Mouse (Mus musculus): ENCODE measurements around the gene Stk10. TPM values are rescaled to one million over a fixed set of nuclear protein-coding genes. Genes with fewer than 3 reads are reported as not detected.

Gene Stk10
- polyA plus RNA-seq, 1 experiment from 2014 or later: 3.5 TPM

DNA sequence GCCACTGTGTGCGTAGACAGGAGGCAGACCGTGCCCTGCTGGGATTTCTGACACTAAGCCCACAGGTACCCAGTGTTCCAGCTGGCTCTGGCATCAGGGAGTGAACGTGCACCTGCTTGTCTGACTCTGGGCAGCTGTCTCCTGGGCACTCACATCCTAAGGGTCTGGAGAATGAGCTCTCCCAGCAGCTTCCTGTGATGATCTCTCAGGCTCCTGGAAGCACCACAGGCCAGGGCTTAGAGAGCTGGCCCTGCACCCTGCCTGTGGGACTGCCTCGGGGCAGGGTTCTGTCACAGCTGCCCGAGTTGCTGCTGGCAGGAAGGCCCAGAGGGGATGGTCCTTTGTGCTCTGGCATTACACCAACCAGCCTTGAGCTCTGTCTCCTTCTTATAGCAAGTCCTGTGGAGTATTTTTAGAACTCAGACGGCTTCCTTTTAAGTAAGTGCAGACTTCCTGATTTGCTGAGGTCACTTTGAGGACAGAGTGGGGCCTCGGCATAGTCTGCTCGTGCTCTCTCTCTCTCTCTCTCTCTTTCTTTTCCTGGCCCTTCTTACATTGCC, 86.2 kb downstream of the Stk10 start:
- WGBS: 47% methylated on average over 8 of the region's 8 CpGs
- Histone ChIP-seq H3K9me3 (ENCODE audit: control insufficient read depth, low read length) (no peaks in the 10 kb centered on the region), H3K4me2 (replicated peaks; ENCODE audit: low read depth, low read length) (no peak overlapping the region), H3K9ac (ENCODE audit: low read depth, low read length) (peak overlapping the region; percentile 14; the same call in 1 of the 2 replicates), H3K4me1 (ENCODE audit: control insufficient read depth, insufficient read depth, low read length) (peaks cover 7% of the 10 kb centered on the region; the same call in 1 of the 2 replicates), H3K36me3 (ENCODE audit: control insufficient read depth, insufficient read depth, low read length) (no peaks in the 10 kb centered on the region), H3K27me3 (ENCODE audit: control insufficient read depth, insufficient read depth, low read length) (no peaks in the 10 kb centered on the region), H3K4me3 (ENCODE audit: low read length) (no peak overlapping the region), H3K27ac (ENCODE audit: low read depth, low read length) (peak overlapping the region; percentile 76)
- peak; percentile 48; the same call in 1 of the 2 replicates for ATAC-seq (ENCODE audit: low FRiP score, low TSS enrichment)

DNA sequence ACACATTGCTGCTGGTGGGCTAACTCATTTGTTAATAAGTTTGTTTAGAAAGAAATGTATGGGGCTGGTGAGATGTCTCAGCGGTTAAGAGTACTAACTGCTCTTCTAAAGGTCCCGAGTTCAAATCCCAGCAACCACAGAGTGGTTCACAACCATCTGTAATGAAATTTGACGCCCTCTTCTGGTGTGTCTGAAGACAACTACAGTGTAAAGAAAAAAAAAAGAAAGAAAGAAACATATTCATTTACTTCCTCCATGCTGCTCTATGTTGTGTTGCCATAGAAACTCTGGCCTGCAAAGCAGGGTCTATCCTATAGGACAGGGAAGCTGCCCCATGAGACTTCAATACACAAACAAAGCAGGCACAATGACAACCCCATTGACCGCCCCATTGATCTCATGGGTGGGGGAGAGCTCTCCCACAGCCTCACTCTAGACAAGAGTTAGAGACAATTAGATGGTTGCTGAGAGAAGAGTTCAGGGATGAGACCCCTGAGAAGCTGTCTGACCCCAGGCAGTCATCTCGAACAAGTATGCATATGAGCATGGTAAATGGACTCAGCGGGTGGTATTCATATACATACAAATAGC, 86.9 kb downstream of the Stk10 start:
- Histone ChIP-seq H3K4me3 (ENCODE audit: low read length) (no peak overlapping the region), H3K4me1 (ENCODE audit: control insufficient read depth, insufficient read depth, low read length) (peaks cover 7% of the 10 kb centered on the region; the same call in 1 of the 2 replicates), H3K36me3 (ENCODE audit: control insufficient read depth, insufficient read depth, low read length) (no peaks in the 10 kb centered on the region), H3K27ac (ENCODE audit: low read depth, low read length) (no peak overlapping the region), H3K9ac (ENCODE audit: low read depth, low read length) (no peak overlapping the region), H3K4me2 (replicated peaks; ENCODE audit: low read depth, low read length) (no peak overlapping the region), H3K27me3 (ENCODE audit: control insufficient read depth, insufficient read depth, low read length) (no peaks in the 10 kb centered on the region), H3K9me3 (ENCODE audit: control insufficient read depth, low read length) (no peaks in the 10 kb centered on the region)
- no peak for ATAC-seq (ENCODE audit: low FRiP score, low TSS enrichment)
- 87% methylated on average over 6 of the region's 6 CpGs for WGBS

DNA sequence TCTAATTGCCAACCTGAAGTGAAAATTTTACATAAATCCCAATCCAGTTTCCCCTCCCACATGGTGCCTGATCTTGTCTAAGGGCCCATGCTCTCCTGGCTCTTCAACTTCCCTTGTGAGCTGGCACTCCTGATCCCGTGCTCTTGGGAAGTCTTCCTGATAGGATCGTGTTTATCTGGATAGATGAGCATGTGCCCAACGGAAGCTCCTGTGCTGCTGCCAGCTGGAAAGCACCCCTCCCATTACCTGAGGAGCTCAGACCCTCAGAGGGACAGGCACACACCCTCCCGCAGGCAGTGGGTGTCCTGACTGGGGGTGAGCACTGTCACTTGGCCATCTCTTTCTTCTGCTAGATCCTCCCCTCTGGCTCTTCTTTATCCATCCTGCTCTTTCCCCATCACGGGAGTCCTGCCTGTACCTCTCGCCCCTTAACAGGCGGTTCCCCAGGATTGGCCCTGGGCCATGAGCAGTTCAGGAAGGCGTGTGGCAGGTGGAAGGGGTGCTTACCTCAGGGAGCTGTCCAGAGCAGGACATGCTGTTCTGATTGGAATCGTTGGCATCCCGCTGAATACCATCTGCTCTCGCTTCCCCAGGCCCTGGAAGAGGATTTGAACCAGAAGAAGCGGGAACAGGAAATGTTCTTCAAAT, 88.8 kb downstream of the Stk10 start:
- ATAC-seq (ENCODE audit: low FRiP score, low TSS enrichment): no peak
- 84% methylated on average over 12 of the region's 12 CpGs for WGBS
- Histone ChIP-seq H3K9ac (ENCODE audit: low read depth, low read length) (no peak overlapping the region), H3K9me3 (ENCODE audit: control insufficient read depth, low read length) (no peaks in the 10 kb centered on the region), H3K36me3 (ENCODE audit: control insufficient read depth, insufficient read depth, low read length) (no peaks in the 10 kb centered on the region), H3K27ac (ENCODE audit: low read depth, low read length) (no peak overlapping the region), H3K27me3 (ENCODE audit: control insufficient read depth, insufficient read depth, low read length) (no peaks in the 10 kb centered on the region), H3K4me3 (ENCODE audit: low read length) (no peak overlapping the region), H3K4me2 (replicated peaks; ENCODE audit: low read depth, low read length) (no peak overlapping the region), H3K4me1 (ENCODE audit: control insufficient read depth, insufficient read depth, low read length) (peaks cover 7% of the 10 kb centered on the region; the same call in 1 of the 2 replicates)

DNA sequence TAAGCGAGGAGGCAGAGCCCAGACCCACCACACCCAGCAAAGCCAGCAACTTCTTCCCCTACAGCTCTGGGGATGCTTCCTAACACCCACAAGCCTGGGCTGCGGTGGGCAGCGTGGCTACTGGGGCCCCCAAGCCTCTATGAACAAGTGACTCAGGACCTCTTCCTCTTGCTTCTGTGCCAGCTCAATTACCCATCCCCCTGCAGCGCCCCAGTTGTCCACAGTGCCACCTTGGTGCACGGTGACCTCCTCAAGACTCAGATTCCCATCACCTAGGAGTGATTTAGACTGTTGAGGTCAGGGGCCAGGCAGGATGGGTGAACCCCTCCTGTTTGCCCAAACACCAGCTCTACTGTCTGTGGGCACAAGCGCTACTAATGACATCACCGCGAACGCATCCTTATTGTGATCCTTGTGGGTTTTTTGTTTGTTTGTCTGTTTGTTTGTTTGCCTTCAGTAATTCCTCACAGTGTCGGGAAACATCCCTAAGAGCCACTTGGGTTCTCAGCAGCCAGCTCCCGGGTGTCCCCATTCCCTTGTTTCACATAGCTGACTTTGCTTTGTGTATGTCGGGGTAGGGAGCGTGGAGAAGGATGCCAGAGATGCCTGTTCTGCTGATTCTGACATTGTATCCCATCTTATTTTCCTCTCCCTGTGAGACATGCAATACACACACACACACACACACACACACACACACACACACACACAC, 89.5 kb downstream of the Stk10 start:
- H3K36me3 ChIP-seq (ENCODE audit: control insufficient read depth, insufficient read depth, low read length): no peaks in the 10 kb centered on the region
- 83% methylated on average over 13 of the region's 13 CpGs for WGBS
- no peak overlapping the region for H3K4me3 ChIP-seq (ENCODE audit: low read length)
- no peak overlapping the region for H3K4me2 ChIP-seq (replicated peaks; ENCODE audit: low read depth, low read length)
- H3K9me3 ChIP-seq (ENCODE audit: control insufficient read depth, low read length): no peaks in the 10 kb centered on the region
- no peak for ATAC-seq (ENCODE audit: low FRiP score, low TSS enrichment)
- no peaks in the 10 kb centered on the region for H3K27me3 ChIP-seq (ENCODE audit: control insufficient read depth, insufficient read depth, low read length)
- no peak overlapping the region for H3K9ac ChIP-seq (ENCODE audit: low read depth, low read length)
- H3K4me1 ChIP-seq (ENCODE audit: control insufficient read depth, insufficient read depth, low read length): peaks cover 7% of the 10 kb centered on the region; the same call in 1 of the 2 replicates
- H3K27ac ChIP-seq (ENCODE audit: low read depth, low read length): no peak overlapping the region

DNA sequence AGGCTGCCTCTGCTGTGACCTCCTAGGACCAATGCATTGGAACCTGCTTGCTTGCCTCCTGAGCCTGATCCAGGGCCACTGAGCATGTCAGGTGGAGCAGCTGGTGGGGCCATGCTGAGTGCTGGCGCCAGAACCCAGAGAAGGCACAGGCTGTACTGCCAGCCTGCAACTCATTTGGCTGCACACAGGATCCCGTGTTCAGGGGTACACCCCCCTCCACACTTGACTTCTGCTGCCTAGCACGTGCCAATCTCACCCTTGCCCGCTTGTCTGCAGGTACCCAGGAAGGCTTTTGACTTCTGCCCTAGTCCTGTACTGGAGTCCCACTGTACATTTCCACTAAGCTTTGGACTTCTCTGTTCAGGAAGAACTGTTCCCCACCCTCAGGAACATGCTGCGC, 90.1 kb downstream of the Stk10 start:
- no peak overlapping the region for H3K27ac ChIP-seq (ENCODE audit: low read depth, low read length)
- no peak overlapping the region for H3K4me3 ChIP-seq (ENCODE audit: low read length)
- H3K27me3 ChIP-seq (ENCODE audit: control insufficient read depth, insufficient read depth, low read length): no peaks in the 10 kb centered on the region
- no peak for ATAC-seq (ENCODE audit: low FRiP score, low TSS enrichment)
- no peak overlapping the region for H3K4me2 ChIP-seq (replicated peaks; ENCODE audit: low read depth, low read length)
- WGBS: 84% methylated on average over 5 of the region's 5 CpGs
- no peaks in the 10 kb centered on the region for H3K9me3 ChIP-seq (ENCODE audit: control insufficient read depth, low read length)
- H3K36me3 ChIP-seq (ENCODE audit: control insufficient read depth, insufficient read depth, low read length): no peaks in the 10 kb centered on the region
- peaks cover 7% of the 10 kb centered on the region; the same call in 1 of the 2 replicates for H3K4me1 ChIP-seq (ENCODE audit: control insufficient read depth, insufficient read depth, low read length)
- no peak overlapping the region for H3K9ac ChIP-seq (ENCODE audit: low read depth, low read length)

DNA sequence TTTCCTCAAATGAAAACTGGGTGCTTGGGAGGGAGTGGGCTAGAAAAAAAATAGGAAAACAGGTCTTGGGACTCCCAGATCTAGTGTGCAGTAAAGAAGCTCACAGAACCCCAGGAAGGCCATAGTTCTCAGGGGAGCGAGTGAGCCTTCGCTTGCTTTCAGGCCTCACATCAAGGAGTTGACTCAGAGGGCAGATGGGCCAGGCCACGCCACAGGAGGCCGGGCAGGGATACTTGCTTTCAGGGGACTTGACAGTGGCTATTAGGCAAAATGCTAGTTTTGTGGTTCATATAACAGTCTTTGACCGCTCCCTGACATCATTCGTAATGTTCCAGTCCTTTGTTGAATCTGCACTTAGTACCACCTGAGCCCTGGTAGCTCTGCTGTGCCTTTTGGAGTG, 90.8 kb downstream of the Stk10 start:
- no peak overlapping the region for H3K27ac ChIP-seq (ENCODE audit: low read depth, low read length)
- no peak overlapping the region for H3K4me2 ChIP-seq (replicated peaks; ENCODE audit: low read depth, low read length)
- 79% methylated on average over 6 of the region's 6 CpGs for WGBS
- peaks cover 6% of the 10 kb centered on the region; the same call in 1 of the 2 replicates for H3K4me1 ChIP-seq (ENCODE audit: control insufficient read depth, insufficient read depth, low read length)
- H3K9ac ChIP-seq (ENCODE audit: low read depth, low read length): no peak overlapping the region
- H3K27me3 ChIP-seq (ENCODE audit: control insufficient read depth, insufficient read depth, low read length): no peaks in the 10 kb centered on the region
- H3K9me3 ChIP-seq (ENCODE audit: control insufficient read depth, low read length): no peaks in the 10 kb centered on the region
- no peak for ATAC-seq (ENCODE audit: low FRiP score, low TSS enrichment)
- H3K36me3 ChIP-seq (ENCODE audit: control insufficient read depth, insufficient read depth, low read length): no peaks in the 10 kb centered on the region
- H3K4me3 ChIP-seq (ENCODE audit: low read length): no peak overlapping the region

DNA sequence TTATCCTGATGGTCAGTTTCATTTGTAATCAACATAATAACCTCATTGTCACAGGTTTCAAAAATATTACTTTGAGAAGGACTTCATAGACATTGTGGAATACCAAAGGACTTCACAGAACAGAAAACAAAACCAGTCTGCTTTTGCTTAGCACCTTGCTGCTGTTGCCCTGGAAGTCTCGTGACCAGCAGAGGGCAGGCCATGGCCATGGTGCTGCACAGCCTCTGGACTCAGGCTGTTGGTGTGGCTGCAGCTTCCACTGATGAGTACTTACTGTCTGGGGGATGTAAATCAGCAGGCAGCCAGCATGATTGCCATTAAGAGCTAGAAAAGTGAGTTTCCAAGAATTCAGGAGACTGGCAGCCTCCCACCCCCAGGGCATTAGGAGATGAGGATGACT, 92.6 kb downstream of the Stk10 start:
- no peaks in the 10 kb centered on the region for H3K4me1 ChIP-seq (ENCODE audit: control insufficient read depth, insufficient read depth, low read length)
- H3K9me3 ChIP-seq (ENCODE audit: control insufficient read depth, low read length): no peaks in the 10 kb centered on the region
- H3K4me2 ChIP-seq (replicated peaks; ENCODE audit: low read depth, low read length): no peak overlapping the region
- no peak overlapping the region for H3K27ac ChIP-seq (ENCODE audit: low read depth, low read length)
- no peak for ATAC-seq (ENCODE audit: low FRiP score, low TSS enrichment)
- H3K27me3 ChIP-seq (ENCODE audit: control insufficient read depth, insufficient read depth, low read length): no peaks in the 10 kb centered on the region
- 48% methylated on average over 1 of the region's 1 CpGs for WGBS
- H3K36me3 ChIP-seq (ENCODE audit: control insufficient read depth, insufficient read depth, low read length): no peaks in the 10 kb centered on the region
- no peak overlapping the region for H3K9ac ChIP-seq (ENCODE audit: low read depth, low read length)
- no peak overlapping the region for H3K4me3 ChIP-seq (ENCODE audit: low read length)

DNA sequence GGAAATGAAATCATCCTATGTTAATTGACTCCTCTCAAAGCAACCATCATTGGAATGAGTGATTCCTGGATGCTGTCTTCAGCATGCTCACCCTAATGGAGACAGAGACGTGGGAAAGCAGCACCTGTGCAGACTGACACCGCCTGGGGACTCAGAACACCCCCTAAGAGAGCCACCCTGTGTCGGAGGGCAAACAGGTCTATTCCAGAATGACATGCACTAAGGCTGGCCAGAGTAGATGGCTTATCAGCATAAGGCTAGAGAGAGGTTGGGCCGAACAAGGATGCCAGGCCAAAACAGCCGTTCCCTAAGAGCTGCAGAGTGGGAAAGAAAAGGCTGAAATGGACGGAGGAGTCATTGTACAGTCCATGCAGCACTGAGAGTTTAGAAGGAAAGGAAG, 93.0 kb downstream of the Stk10 start:
- Histone ChIP-seq H3K4me1 (ENCODE audit: control insufficient read depth, insufficient read depth, low read length) (no peaks in the 10 kb centered on the region), H3K27me3 (ENCODE audit: control insufficient read depth, insufficient read depth, low read length) (no peaks in the 10 kb centered on the region), H3K9ac (ENCODE audit: low read depth, low read length) (no peak overlapping the region), H3K27ac (ENCODE audit: low read depth, low read length) (no peak overlapping the region), H3K4me2 (replicated peaks; ENCODE audit: low read depth, low read length) (no peak overlapping the region), H3K4me3 (ENCODE audit: low read length) (no peak overlapping the region), H3K36me3 (ENCODE audit: control insufficient read depth, insufficient read depth, low read length) (no peaks in the 10 kb centered on the region), H3K9me3 (ENCODE audit: control insufficient read depth, low read length) (no peaks in the 10 kb centered on the region)
- 82% methylated on average over 6 of the region's 6 CpGs for WGBS
- ATAC-seq (ENCODE audit: low FRiP score, low TSS enrichment): no peak

DNA sequence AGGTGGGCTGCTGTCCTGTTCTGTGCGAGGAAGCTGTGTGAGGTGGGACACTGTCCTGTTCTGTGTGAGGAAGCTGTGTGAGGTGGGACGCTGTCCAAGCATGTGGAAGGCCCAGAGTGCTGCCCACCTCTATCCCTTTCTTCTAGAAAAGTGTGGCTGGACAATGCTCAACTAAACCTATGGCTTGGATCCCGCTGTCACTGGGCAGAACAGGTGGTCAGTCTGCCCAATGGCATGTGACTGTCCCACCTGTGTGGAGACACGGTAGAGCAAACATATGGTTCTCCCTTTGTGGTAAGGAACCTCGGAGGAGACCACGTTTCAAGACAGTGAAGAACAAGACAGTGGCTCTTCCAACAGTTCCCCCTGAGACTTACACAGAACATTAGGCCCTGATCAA, 94.8 kb downstream of the Stk10 start:
- Histone ChIP-seq H3K4me1 (ENCODE audit: control insufficient read depth, insufficient read depth, low read length) (no peaks in the 10 kb centered on the region), H3K9ac (ENCODE audit: low read depth, low read length) (no peak overlapping the region), H3K9me3 (ENCODE audit: control insufficient read depth, low read length) (no peaks in the 10 kb centered on the region), H3K27ac (ENCODE audit: low read depth, low read length) (no peak overlapping the region), H3K4me3 (ENCODE audit: low read length) (no peak overlapping the region), H3K27me3 (ENCODE audit: control insufficient read depth, insufficient read depth, low read length) (no peaks in the 10 kb centered on the region), H3K4me2 (replicated peaks; ENCODE audit: low read depth, low read length) (no peak overlapping the region), H3K36me3 (ENCODE audit: control insufficient read depth, insufficient read depth, low read length) (no peaks in the 10 kb centered on the region)
- ATAC-seq (ENCODE audit: low FRiP score, low TSS enrichment): no peak
- 80% methylated on average over 6 of the region's 6 CpGs for WGBS
